Comparison of ENCODE assay signal across 8 mouse cellular contexts in the genomic region with DNA sequence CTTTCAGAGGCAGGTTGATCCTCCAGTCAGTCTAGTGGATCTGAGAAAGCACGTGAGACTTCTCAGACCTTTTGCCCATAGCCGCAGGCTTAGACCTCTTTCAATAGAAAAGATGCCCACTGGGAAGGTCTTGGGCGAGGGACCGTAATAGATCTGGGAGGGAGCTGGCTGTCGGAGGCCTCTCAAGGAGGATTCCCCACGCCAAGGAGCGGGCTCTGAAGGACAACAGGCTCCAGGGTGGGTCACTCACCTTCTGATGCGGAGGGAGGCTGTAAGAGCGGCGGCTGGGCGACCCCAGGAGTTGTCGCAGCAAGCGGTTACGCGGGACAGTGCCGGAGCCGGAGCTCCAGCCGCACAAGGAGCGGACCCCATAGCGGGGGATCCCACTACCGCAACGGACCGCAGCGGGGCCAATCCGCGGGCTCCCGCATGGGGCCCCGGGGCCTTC. TPM values are rescaled to one million over a fixed set of nuclear protein-coding genes. Genes with fewer than 3 reads are reported as not detected.
A peak's percentile ranks its signal among the peaks of the same experiment; 100 is the strongest.
DNase-seq lines count a peak whose midpoint lies in the region; ATAC-seq and TF ChIP-seq lines count a peak whose summit lies in the region.

No protein-coding gene starts in this region.

- peak overlapping the region; percentile 98 for H3K4me3 ChIP-seq in spleen, adult 2 months (ENCODE audit: extremely low read depth, insufficient read depth, insufficient read length)
- H3K4me3 ChIP-seq in hindbrain, embryonic 14.5 days (replicated peaks; ENCODE audit: low read length): peak overlapping the region; percentile 96
- H3K4me3 ChIP-seq in midbrain, embryonic 10.5 days: peak overlapping the region; percentile 96

- H3K4me1 ChIP-seq in spleen, adult 2 months (ENCODE audit: control insufficient read depth, insufficient read depth, insufficient read length): peaks cover 6% of the 10 kb centered on the region
- H3K4me1 ChIP-seq in hindbrain, embryonic 14.5 days (replicated peaks; ENCODE audit: control insufficient read depth, insufficient read depth, low read length): peaks cover 23% of the 10 kb centered on the region
- H3K4me1 ChIP-seq in midbrain, embryonic 10.5 days: peaks cover 23% of the 10 kb centered on the region

- no peak for TF ChIP-seq CTCF in spleen, adult 2 months (IDR thresholded peaks at IDR 0.05; ENCODE audit: extremely low read depth, insufficient read depth, insufficient read length, insufficient replicate concordance)

- H3K27ac ChIP-seq in spleen, adult 2 months (ENCODE audit: insufficient read depth, low read length): no peak overlapping the region
- peak overlapping the region; percentile 88 for H3K27ac ChIP-seq in hindbrain, embryonic 14.5 days
- H3K27ac ChIP-seq in midbrain, embryonic 10.5 days (replicated peaks): peak overlapping the region; percentile 94

- H3K4me2 ChIP-seq in hindbrain, embryonic 14.5 days (replicated peaks): peak overlapping the region; percentile 85

- peak; percentile 29; the same call in 1 of the 2 replicates for ATAC-seq in frontal cortex, adult (ENCODE audit: low TSS enrichment)
- peak; percentile 84 for ATAC-seq in hindbrain, embryonic 14.5 days (ENCODE audit: low FRiP score)
- ATAC-seq in granulocyte monocyte progenitor cell, adult 5-6 weeks (replicated peaks; ENCODE audit: poor library complexity, severe bottlenecking): no peak

- 1% methylated on average over 28 of the region's 28 CpGs for WGBS in spleen, adult 2 months
- WGBS in hindbrain, embryonic 14.5 days: under 1% methylated on average over 21 of the region's 28 CpGs
- WGBS in midbrain, embryonic 10.5 days: 2% methylated on average over 28 of the region's 28 CpGs

- TF ChIP-seq POLR2A in spleen, adult 2 months (IDR thresholded peaks at IDR 0.05; ENCODE audit: low read depth, low read length): no peak

- peak overlapping the region; percentile 95 for H3K9ac ChIP-seq in hindbrain, embryonic 14.5 days

- peaks cover 3% of the 10 kb centered on the region; the same call in 1 of the 2 replicates for H3K36me3 ChIP-seq in spleen, adult 2 months (ENCODE audit: control insufficient read depth, insufficient read depth, low read length)
- H3K36me3 ChIP-seq in hindbrain, embryonic 14.5 days (replicated peaks; ENCODE audit: control insufficient read depth, insufficient read depth): peaks cover 48% of the 10 kb centered on the region
- H3K36me3 ChIP-seq in midbrain, embryonic 10.5 days: peaks cover 38% of the 10 kb centered on the region

- no peak for DNase-seq in frontal cortex, postnatal 10 days (ENCODE audit: low spot score in 2 of 2)
- no peak for DNase-seq in spleen, adult 2 months (ENCODE audit: low read depth in 1 of 2, low spot score in 2 of 2)
- no peak for DNase-seq in spleen, postnatal 14 days (ENCODE audit: low spot score in 2 of 2)
- peak; percentile 32 for DNase-seq in hindbrain, embryonic 14.5 days (ENCODE audit: low spot score)
- no peak for DNase-seq in midbrain, embryonic 10.5 days (ENCODE audit: low spot score)
- no peak for DNase-seq in cerebellum, adult 18-20 months

- H3K9me3 ChIP-seq in hindbrain, embryonic 14.5 days (ENCODE audit: control insufficient read depth, low read length): no peaks in the 10 kb centered on the region
- no peaks in the 10 kb centered on the region for H3K9me3 ChIP-seq in midbrain, embryonic 10.5 days (replicated peaks)

- H3K27me3 ChIP-seq in spleen, adult 2 months (ENCODE audit: control insufficient read depth, insufficient read depth, low read length): no peaks in the 10 kb centered on the region
- H3K27me3 ChIP-seq in hindbrain, embryonic 14.5 days (ENCODE audit: control insufficient read depth, insufficient read depth, low read length): no peaks in the 10 kb centered on the region
- H3K27me3 ChIP-seq in midbrain, embryonic 10.5 days (ENCODE audit: low read depth, poor library complexity, severe bottlenecking): no peaks in the 10 kb centered on the region

RNA-seq across cellular contexts. Expression of a gene that starts 0.6 kb away (rescaled TPM):
- 4.9 and 5.2 TPM in 2 replicates for polyA plus RNA-seq in spleen, adult 2 months (2012; rRNA removed)
- 65.1 and 72.0 TPM in 2 replicates for polyA plus RNA-seq in hindbrain, embryonic 14.5 days (2014; fragmentation: Nextera tagmentation; extraction: Ambion mirVana)
- polyA plus RNA-seq in midbrain, embryonic 10.5 days (2016; fragmentation: Nextera tagmentation; extraction: Ambion mirVana): 57.5 and 58.6 TPM in 2 replicates
- 33.9 and 61.3 TPM in 2 replicates for total RNA-seq in granulocyte monocyte progenitor cell, adult 5-6 weeks (2014; fragmentation: Nextera tagmentation)
- 30.4 and 48.5 TPM in 2 replicates for total RNA-seq in granulocyte monocyte progenitor cell, adult 5-6 weeks (2017)

RNA-seq across cellular contexts. Expression of a gene that starts 41.7 kb away (rescaled TPM):
- 4.0 and 4.4 TPM in 2 replicates for polyA plus RNA-seq in spleen, adult 2 months (2012; rRNA removed)
- polyA plus RNA-seq in hindbrain, embryonic 14.5 days (2014; fragmentation: Nextera tagmentation; extraction: Ambion mirVana): 18.4 and 23.0 TPM in 2 replicates
- 19.9 and 20.2 TPM in 2 replicates for polyA plus RNA-seq in midbrain, embryonic 10.5 days (2016; fragmentation: Nextera tagmentation; extraction: Ambion mirVana)
- total RNA-seq in granulocyte monocyte progenitor cell, adult 5-6 weeks (2014; fragmentation: Nextera tagmentation): 26.3 and 29.6 TPM in 2 replicates
- total RNA-seq in granulocyte monocyte progenitor cell, adult 5-6 weeks (2017): 36.4 and 43.9 TPM in 2 replicates

RNA-seq across cellular contexts. Expression of a gene that starts 41.8 kb away (rescaled TPM):
- polyA plus RNA-seq in spleen, adult 2 months (2012; rRNA removed): 0.07 and 0.18 TPM in 2 replicates
- 5.6 and 7.3 TPM in 2 replicates for polyA plus RNA-seq in hindbrain, embryonic 14.5 days (2014; fragmentation: Nextera tagmentation; extraction: Ambion mirVana)
- polyA plus RNA-seq in midbrain, embryonic 10.5 days (2016; fragmentation: Nextera tagmentation; extraction: Ambion mirVana): 7.6 and 8.4 TPM in 2 replicates
- total RNA-seq in granulocyte monocyte progenitor cell, adult 5-6 weeks (2014; fragmentation: Nextera tagmentation): 0.41 and 1.5 TPM in 2 replicates
- total RNA-seq in granulocyte monocyte progenitor cell, adult 5-6 weeks (2017): 0.41 and 7.5 TPM in 2 replicates

RNA-seq across cellular contexts. Expression of a gene that starts 55.3 kb away (rescaled TPM):
- polyA plus RNA-seq in spleen, adult 2 months (2012; rRNA removed): 39.0 and 67.3 TPM in 2 replicates
- polyA plus RNA-seq in hindbrain, embryonic 14.5 days (2014; fragmentation: Nextera tagmentation; extraction: Ambion mirVana): 399 and 451 TPM in 2 replicates
- 339 and 340 TPM in 2 replicates for polyA plus RNA-seq in midbrain, embryonic 10.5 days (2016; fragmentation: Nextera tagmentation; extraction: Ambion mirVana)
- total RNA-seq in granulocyte monocyte progenitor cell, adult 5-6 weeks (2014; fragmentation: Nextera tagmentation): 134 and 159 TPM in 2 replicates
- total RNA-seq in granulocyte monocyte progenitor cell, adult 5-6 weeks (2017): 238 and 258 TPM in 2 replicates

RNA-seq across cellular contexts. Expression of a gene that starts 55.4 kb away (rescaled TPM):
- 70.6 and 73.2 TPM in 2 replicates for polyA plus RNA-seq in spleen, adult 2 months (2012; rRNA removed)
- 279 and 295 TPM in 2 replicates for polyA plus RNA-seq in hindbrain, embryonic 14.5 days (2014; fragmentation: Nextera tagmentation; extraction: Ambion mirVana)
- 309 and 339 TPM in 2 replicates for polyA plus RNA-seq in midbrain, embryonic 10.5 days (2016; fragmentation: Nextera tagmentation; extraction: Ambion mirVana)
- total RNA-seq in granulocyte monocyte progenitor cell, adult 5-6 weeks (2014; fragmentation: Nextera tagmentation): 172 and 230 TPM in 2 replicates
- total RNA-seq in granulocyte monocyte progenitor cell, adult 5-6 weeks (2017): 178 and 221 TPM in 2 replicates
